Mouse (Mus musculus) thymus, adult 2 months (tissue): ENCODE data around the gene Arxes1.
"Not testable (repeated sequence)": the region's sequence is repeated elsewhere in the genome, so short reads cannot be mapped to it uniquely, and the experiment has no call there.

ENCODE experiments used
- CTCF ChIP-seq: fragments of 200-500 bp; IDR thresholded peaks from 2 replicates; pipeline ENCODE4 v1.5.1; 2012; ENCODE audit warnings: mild to moderate bottlenecking, control low read depth, low read length, moderate library complexity, borderline replicate concordance; ENCODE audit not compliant: control insufficient read depth, poor library complexity, insufficient read depth; ENCODE audit errors: extremely low read depth
- POLR2A ChIP-seq: fragments of 200-500 bp; IDR thresholded peaks from 2 replicates; pipeline ENCODE4 v1.6.1; 2012; ENCODE audit warnings: mild to moderate bottlenecking, low read length, control low read depth, moderate library complexity; ENCODE audit not compliant: control insufficient read depth, poor library complexity, insufficient read depth; ENCODE audit errors: extremely low read depth

DNA sequence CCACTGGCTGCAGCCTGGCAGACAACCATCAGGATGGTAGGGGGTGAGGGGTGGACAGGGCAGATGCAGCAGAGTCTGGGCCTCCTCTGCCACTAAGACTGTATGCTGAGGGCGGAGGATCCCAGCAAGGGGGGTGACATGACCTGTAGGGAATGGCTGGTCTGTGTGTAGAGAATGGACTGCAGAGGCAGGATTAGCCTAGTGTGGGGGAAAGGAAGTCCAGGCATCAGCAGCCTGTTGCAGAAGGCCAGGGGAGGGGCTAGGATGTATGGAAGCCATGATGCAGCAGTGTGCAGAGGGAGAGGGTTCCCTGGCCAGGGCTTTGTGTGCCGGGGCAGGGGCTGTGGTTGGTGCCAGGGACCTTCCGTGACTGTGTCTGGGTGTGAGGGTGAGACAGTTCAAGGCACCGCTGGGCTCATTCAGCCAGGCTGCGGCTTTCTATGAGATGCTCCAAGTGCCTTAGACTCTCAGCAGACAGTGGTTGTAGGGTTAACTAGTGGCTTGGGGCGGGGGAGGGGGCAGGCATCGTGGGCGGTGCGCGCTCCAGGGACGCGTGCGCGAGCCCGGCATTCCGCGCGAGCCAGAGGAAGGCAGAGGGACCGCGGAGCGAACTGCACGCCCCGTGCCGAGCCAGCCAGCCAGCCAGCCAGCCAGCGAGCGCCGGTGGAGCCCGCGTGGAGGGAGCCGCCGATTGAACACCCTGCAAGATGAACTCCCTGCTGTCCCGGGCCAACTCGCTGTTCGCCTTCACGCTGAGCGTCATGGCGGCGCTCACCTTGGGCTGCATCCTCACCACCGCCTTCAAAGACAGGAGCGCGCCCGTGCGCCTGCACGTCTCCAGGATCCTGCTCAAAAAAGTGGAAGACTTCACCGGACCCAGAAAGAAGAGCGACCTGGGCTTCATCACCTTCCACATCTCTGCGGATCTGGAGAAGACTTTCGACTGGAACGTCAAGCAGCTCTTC is at the start of gene Arxes1:
- TF ChIP-seq CTCF, POLR2A: not testable (repeated sequence)
